ENCODE assay signal across 24 mouse cellular contexts in the genomic region with DNA sequence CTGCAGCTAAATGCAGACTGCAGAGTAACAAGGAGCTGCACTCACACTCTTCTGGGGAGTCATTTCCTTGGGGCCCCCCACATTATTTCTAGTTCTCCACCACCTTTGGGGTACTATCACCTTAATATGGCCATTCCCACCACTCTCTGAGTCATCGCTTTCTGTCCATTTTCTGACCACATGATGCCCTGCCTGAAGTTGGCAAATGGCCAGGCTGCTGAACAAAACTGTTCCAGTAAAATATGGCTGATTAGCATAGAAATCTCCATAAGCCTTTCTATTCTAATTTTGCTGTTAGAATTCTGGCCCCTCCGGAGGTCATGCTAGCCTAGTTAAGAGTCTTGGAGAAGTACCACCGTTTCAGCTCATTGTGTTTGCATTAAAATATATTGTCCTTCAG.
DNase-seq lines count a peak whose midpoint lies in the region; ATAC-seq and TF ChIP-seq lines count a peak whose summit lies in the region.
"Had no signal": no experiment of that assay in that cellular context is flagged by ENCODE, and none has a peak within 500 bp of the region (broad histone marks: within the 10 kb centered on the region; RNA-seq: fewer than 3 reads in every experiment).

No protein-coding gene starts in this region.

- H3K36me3 ChIP-seq in forebrain, embryonic 14.5 days (ENCODE audit: control insufficient read depth, insufficient read depth, low read length), result no peaks in the 10 kb centered on the region
- H3K36me3 ChIP-seq in forebrain, embryonic 13.5 days (ENCODE audit: poor library complexity, severe bottlenecking), result no peaks in the 10 kb centered on the region
- no peaks in the 10 kb centered on the region for H3K36me3 ChIP-seq in midbrain, postnatal 0 days (ENCODE audit: insufficient read depth, low read length)
- no peaks in the 10 kb centered on the region for H3K36me3 ChIP-seq in midbrain, embryonic 11.5 days (ENCODE audit: control insufficient read depth, insufficient read depth, low read length)
- H3K36me3 ChIP-seq: embryonic facial prominence, embryonic 13.5 days; forebrain, embryonic 10.5 days; heart, embryonic 10.5 days; heart, embryonic 15.5 days; hindbrain, embryonic 13.5 days; limb, embryonic 13.5 days; midbrain, embryonic 15.5 days; neural tube, embryonic 12.5 days had no signal

- no peak for TF ChIP-seq POLR2A in brain, embryonic 14.5 days (IDR thresholded peaks at IDR 0.05; ENCODE audit: borderline replicate concordance, extremely low read depth, insufficient read depth, insufficient read length, poor library complexity, severe bottlenecking)

- H3K4me3 ChIP-seq in forebrain, embryonic 14.5 days (ENCODE audit: low read depth, low read length), result no peak overlapping the region
- H3K4me3 ChIP-seq in forebrain, embryonic 13.5 days, result no peak overlapping the region
- no peak overlapping the region for H3K4me3 ChIP-seq in midbrain, postnatal 0 days (ENCODE audit: low read depth, low read length)
- H3K4me3 ChIP-seq in midbrain, embryonic 11.5 days (ENCODE audit: low read depth, low read length), result no peak overlapping the region
- H3K4me3 ChIP-seq: embryonic facial prominence, embryonic 13.5 days; forebrain, embryonic 10.5 days; heart, embryonic 10.5 days; heart, embryonic 15.5 days; hindbrain, embryonic 13.5 days; limb, embryonic 13.5 days; megakaryocyte, embryonic 14.5 days; midbrain, embryonic 15.5 days; neural tube, embryonic 12.5 days had no signal

- H3K27ac ChIP-seq in forebrain, embryonic 14.5 days (ENCODE audit: low read depth, low read length), result no peak overlapping the region
- H3K27ac ChIP-seq in forebrain, embryonic 13.5 days, result no peak overlapping the region
- no peak overlapping the region for H3K27ac ChIP-seq in midbrain, postnatal 0 days (ENCODE audit: low read depth, low read length)
- H3K27ac ChIP-seq in midbrain, embryonic 11.5 days (ENCODE audit: low read depth, low read length), result no peak overlapping the region
- H3K27ac ChIP-seq: embryonic facial prominence, embryonic 13.5 days; forebrain, embryonic 10.5 days; heart, embryonic 10.5 days; heart, embryonic 15.5 days; hindbrain, embryonic 13.5 days; kidney, postnatal 0 days; limb, embryonic 13.5 days; midbrain, embryonic 15.5 days; neural tube, embryonic 12.5 days had no signal

- TF ChIP-seq CTCF in midbrain, postnatal 0 days (IDR thresholded peaks at IDR 0.05), result no peak
- no peak for TF ChIP-seq CTCF in brain, embryonic 14.5 days (IDR thresholded peaks at IDR 0.05; ENCODE audit: borderline replicate concordance, extremely low read depth, insufficient read depth, insufficient read length)

- no peaks in the 10 kb centered on the region for H3K27me3 ChIP-seq in forebrain, embryonic 14.5 days (replicated peaks; ENCODE audit: control insufficient read depth, insufficient read depth, low read length)
- no peaks in the 10 kb centered on the region for H3K27me3 ChIP-seq in forebrain, embryonic 13.5 days
- H3K27me3 ChIP-seq in midbrain, postnatal 0 days (ENCODE audit: insufficient read depth, low read length), result no peaks in the 10 kb centered on the region
- H3K27me3 ChIP-seq in midbrain, embryonic 11.5 days (ENCODE audit: control insufficient read depth, insufficient read depth, low read length), result no peaks in the 10 kb centered on the region
- H3K27me3 ChIP-seq: embryonic facial prominence, embryonic 13.5 days; heart, embryonic 15.5 days; hindbrain, embryonic 13.5 days; limb, embryonic 13.5 days; megakaryocyte, embryonic 14.5 days; midbrain, embryonic 15.5 days; neural tube, embryonic 12.5 days had no signal

- no peaks in the 10 kb centered on the region for H3K4me1 ChIP-seq in forebrain, embryonic 14.5 days (ENCODE audit: control insufficient read depth, insufficient read depth, low read length)
- peaks cover 7% of the 10 kb centered on the region; the same call in 1 of the 2 replicates for H3K4me1 ChIP-seq in forebrain, embryonic 13.5 days
- no peaks in the 10 kb centered on the region for H3K4me1 ChIP-seq in midbrain, postnatal 0 days (ENCODE audit: insufficient read depth, low read length)
- no peaks in the 10 kb centered on the region for H3K4me1 ChIP-seq in midbrain, embryonic 11.5 days (ENCODE audit: control insufficient read depth, insufficient read depth, low read length)
- H3K4me1 ChIP-seq: embryonic facial prominence, embryonic 13.5 days; forebrain, embryonic 10.5 days; heart, embryonic 10.5 days; heart, embryonic 15.5 days; limb, embryonic 13.5 days; megakaryocyte, embryonic 14.5 days; midbrain, embryonic 15.5 days; neural tube, embryonic 12.5 days had no signal

- no peaks in the 10 kb centered on the region for H3K9me3 ChIP-seq in forebrain, embryonic 14.5 days (replicated peaks; ENCODE audit: control insufficient read depth, low read length)
- H3K9me3 ChIP-seq in forebrain, embryonic 13.5 days (replicated peaks), result no peaks in the 10 kb centered on the region
- no peaks in the 10 kb centered on the region for H3K9me3 ChIP-seq in midbrain, postnatal 0 days (ENCODE audit: low read length)
- H3K9me3 ChIP-seq in midbrain, embryonic 11.5 days (ENCODE audit: control insufficient read depth, low read length), result no peaks in the 10 kb centered on the region
- H3K9me3 ChIP-seq: embryonic facial prominence, embryonic 13.5 days; forebrain, embryonic 10.5 days; heart, embryonic 10.5 days; heart, embryonic 15.5 days; limb, embryonic 13.5 days; megakaryocyte, embryonic 14.5 days; midbrain, embryonic 15.5 days; neural tube, embryonic 12.5 days had no signal

- ATAC-seq in forebrain, embryonic 14.5 days, result no peak
- ATAC-seq in forebrain, embryonic 13.5 days, result no peak
- no peak for ATAC-seq in midbrain, postnatal 0 days (ENCODE audit: low FRiP score)
- no peak for ATAC-seq in midbrain, embryonic 11.5 days (ENCODE audit: low FRiP score)
- ATAC-seq: midbrain, embryonic 15.5 days had no signal

- no peak overlapping the region for H3K9ac ChIP-seq in forebrain, embryonic 14.5 days (ENCODE audit: low read length)
- H3K9ac ChIP-seq in forebrain, embryonic 13.5 days, result no peak overlapping the region
- H3K9ac ChIP-seq in midbrain, postnatal 0 days (replicated peaks; ENCODE audit: low read length, poor library complexity, severe bottlenecking), result no peak overlapping the region
- H3K9ac ChIP-seq in midbrain, embryonic 11.5 days (ENCODE audit: low read length), result no peak overlapping the region
- H3K9ac ChIP-seq: embryonic facial prominence, embryonic 13.5 days; heart, embryonic 15.5 days; hindbrain, embryonic 13.5 days; limb, embryonic 13.5 days; midbrain, embryonic 15.5 days; neural tube, embryonic 12.5 days had no signal

- 58% methylated on average over 3 of the region's 3 CpGs for WGBS in forebrain, embryonic 14.5 days
- WGBS in forebrain, embryonic 13.5 days, result 49% methylated on average over 3 of the region's 3 CpGs
- 35% methylated on average over 3 of the region's 3 CpGs for WGBS in midbrain, postnatal 0 days
- 85% methylated on average over 3 of the region's 3 CpGs for WGBS in midbrain, embryonic 11.5 days

- no peak overlapping the region for H3K4me2 ChIP-seq in forebrain, embryonic 14.5 days (ENCODE audit: low read length)
- no peak overlapping the region for H3K4me2 ChIP-seq in forebrain, embryonic 13.5 days
- no peak overlapping the region for H3K4me2 ChIP-seq in midbrain, postnatal 0 days (ENCODE audit: low read depth, low read length, poor library complexity, severe bottlenecking)
- no peak overlapping the region for H3K4me2 ChIP-seq in midbrain, embryonic 11.5 days
- H3K4me2 ChIP-seq: embryonic facial prominence, embryonic 13.5 days; heart, embryonic 15.5 days; hindbrain, embryonic 13.5 days; limb, embryonic 13.5 days; liver, embryonic 11.5 days; midbrain, embryonic 15.5 days; neural tube, embryonic 12.5 days had no signal

- DNase-seq in forebrain, embryonic 14.5 days (ENCODE audit: low spot score), result peak; percentile 20
- DNase-seq in kidney, postnatal 10 days, result peak; percentile 6
- no peak for DNase-seq in kidney, adult 18-20 months
- DNase-seq in midbrain, postnatal 0 days (ENCODE audit: low spot score), result peak; percentile 59
- DNase-seq in midbrain, embryonic 11.5 days (ENCODE audit: low spot score, missing footprints), result no peak
- peak; percentile 43 for DNase-seq in brain, embryonic 14.5 days (ENCODE audit: low read depth)
- no peak for DNase-seq in layer of hippocampus, adult 11-12 months (ENCODE audit: low spot score)
- DNase-seq: adrenal gland, adult 8-10 months; cerebellum, adult 11-12 months; gastrocnemius, postnatal 14 days; kidney, adult 2 months; lung, postnatal 4 days had no signal

Comparison
In these comparisons a context has a peak if more than half of its experiments do, and no peak if none do; other contexts are left out.
1. DNase-seq: peak in forebrain, embryonic 14.5 days (single experiment), kidney, postnatal 10 days (single experiment), midbrain, postnatal 0 days (single experiment) and brain, embryonic 14.5 days (single experiment); none in kidney, adult 18-20 months (single experiment), midbrain, embryonic 11.5 days (single experiment) and layer of hippocampus, adult 11-12 months (single experiment).